Mouse (Mus musculus) bone marrow, adult 2 months (tissue): ENCODE results near the gene Zfp961.
"Not testable (repeated sequence)": the region's sequence is repeated elsewhere in the genome, so short reads cannot be mapped to it uniquely, and the experiment has no call there.

Experiments
- CTCF ChIP-seq: fragments of 200-500 bp; IDR thresholded peaks from 2 replicates; pipeline ENCODE4 v1.5.1; 2011; ENCODE audit warnings: low read length, control low read depth; ENCODE audit not compliant: control insufficient read depth, insufficient read depth
- POLR2A ChIP-seq: fragments of 200-500 bp; IDR thresholded peaks from 2 replicates; pipeline ENCODE4 v1.6.1; 2011; ENCODE audit warnings: low read depth, mild to moderate bottlenecking, control low read depth, low read length, borderline replicate concordance; ENCODE audit not compliant: control insufficient read depth

DNA sequence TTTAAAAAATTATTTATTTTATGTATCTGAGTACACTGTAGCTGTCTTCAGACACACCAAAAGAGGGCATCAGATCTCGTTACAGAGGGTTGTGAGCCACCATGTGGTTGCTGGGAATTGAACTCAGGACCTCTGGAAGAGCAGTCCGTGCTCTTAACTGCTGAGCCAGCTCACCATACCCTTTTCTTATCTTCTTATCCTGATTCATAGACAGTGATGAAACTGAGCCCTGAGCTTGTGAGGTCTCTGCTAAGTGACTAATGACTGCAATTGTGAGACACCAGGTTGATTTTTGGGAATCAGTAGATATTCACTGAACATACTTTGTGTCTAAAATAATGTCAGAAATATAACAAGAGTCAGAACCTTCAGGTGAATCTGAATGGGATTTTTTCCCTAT is 12.8 kb upstream of the Zfp961 start:
- not testable (repeated sequence) for TF ChIP-seq CTCF, POLR2A
